Mouse (Mus musculus): Measurements from ENCODE around the gene Otx2.

DNA sequence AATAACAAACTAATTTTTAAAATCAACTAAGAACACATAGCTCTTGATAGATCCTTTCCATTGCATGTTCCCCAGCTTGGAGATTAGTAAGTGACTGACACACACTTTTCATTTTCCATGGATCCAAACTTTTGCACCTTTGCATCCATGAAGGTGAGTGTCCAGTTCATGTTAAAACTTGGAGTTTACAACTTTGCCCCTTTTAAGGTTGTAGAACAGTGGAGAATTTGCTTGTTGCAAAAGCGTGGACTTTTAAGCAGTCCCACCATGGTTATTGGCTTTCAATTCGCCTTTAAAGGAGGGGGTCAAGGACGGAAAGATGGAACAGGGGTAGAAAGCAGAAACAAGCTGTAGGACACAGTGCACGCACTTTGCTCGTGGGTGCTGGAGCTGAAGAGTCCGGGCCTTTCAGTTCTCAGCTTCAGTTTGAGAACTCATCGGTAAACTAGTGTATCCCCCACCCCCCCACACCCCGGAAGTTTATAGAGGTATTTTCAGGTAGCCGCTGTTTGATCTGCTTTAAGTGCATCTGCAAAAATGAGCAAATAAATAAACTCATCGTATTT is 925 bp downstream of the Otx2 start:
- TF ChIP-seq CTCF (IDR thresholded peaks at IDR 0.05; ENCODE audit: low read depth, low read length) (no peak), POLR2A (IDR thresholded peaks at IDR 0.05; ENCODE audit: insufficient read depth, low read length) (no peak)
